Mouse (Mus musculus): ENCODE measurements around the gene Dpy19l1.

DNA sequence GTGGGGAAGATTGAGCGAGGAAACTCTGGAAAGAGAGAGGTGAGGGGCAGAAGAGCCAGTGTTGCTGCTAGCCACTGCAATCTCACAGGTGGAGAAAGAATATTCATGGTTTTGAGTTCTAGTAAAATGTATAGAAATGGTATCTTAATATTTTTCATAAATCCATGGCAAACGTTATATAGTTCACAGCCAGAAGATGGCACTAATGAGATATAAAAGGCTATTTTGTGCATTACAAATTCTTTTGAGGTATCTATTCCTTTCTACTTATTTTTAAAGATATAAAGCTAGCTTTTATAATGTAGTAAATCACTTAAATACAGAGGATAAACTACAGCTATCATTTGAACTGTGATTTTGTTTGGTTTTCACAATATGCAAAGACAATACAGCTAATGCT is 35.2 kb upstream of the Dpy19l1 start:
- TF ChIP-seq CTCF (IDR thresholded peaks at IDR 0.05; ENCODE audit: low read depth) (no peak), EP300 (IDR thresholded peaks at IDR 0.05; ENCODE audit: low read depth) (no peak)
